Mouse (Mus musculus) left cerebral cortex, postnatal 25 days (tissue): ENCODE measurements around the gene Rapgef4. TPM values are rescaled to one million over a fixed set of nuclear protein-coding genes. Genes with fewer than 3 reads are reported as not detected.
A peak's percentile ranks its signal among the peaks of the same experiment; 100 is the strongest.

ENCODE experiments used
- DNase-seq, 2 experiments: peaks; one replicate each; pipeline ENCODE4 v3.0.0; 2022; ENCODE audit warnings: low spot score in 2 of 2, mixed read lengths in 1 of 2
- intact Hi-C: fragments of 180-260 bp; cut with DNase I; formaldehyde crosslinking; loops from one replicate; pipeline ENCODE4 v1.15.1; 2025
- total RNA-seq, 2 experiments: library from RNA; stranded (reverse); gene quantifications; 2 replicates each; pipeline ENCODE4 v1.2.3; 2021

Gene Rapgef4
- total RNA-seq, 2 experiments from 2014 or later = 372 to 386 TPM

GRCm38 (mm10) chr2:72158691-72159225 lies 177.7 kb downstream of the Rapgef4 start:
- intact Hi-C loops = no loop called here

GRCm38 (mm10) chr2:72159281-72159680 lies 178.2 kb downstream of the Rapgef4 start:
- DNase-seq = peak in 1 of 2 experiments; percentile 24
- intact Hi-C loops = no loop called here

More at GRCm38 (mm10) chr2:72158691-72159225, 177.7 kb downstream of the Rapgef4 start:
- no peak for DNase-seq

GRCm38 (mm10) chr2:72165136-72165854 lies 184.3 kb downstream of the Rapgef4 start:
- DNase-seq = no peak
- intact Hi-C loops = no loop called here

GRCm38 (mm10) chr2:72169451-72170100 lies 188.5 kb downstream of the Rapgef4 start:
- no peak for DNase-seq
- intact Hi-C loops = no loop called here

- no peak for DNase-seq
- intact Hi-C loops = no loop called here
These were observed 189.5 kb downstream of the Rapgef4 start for GRCm38 (mm10) chr2:72170546-72170945.

- no peak for DNase-seq
- intact Hi-C loops = no loop called here
These were observed 190.2 kb downstream of the Rapgef4 start for GRCm38 (mm10) chr2:72171204-72171603.

- intact Hi-C loops = no loop called here
- DNase-seq = no peak
These were observed 192.0 kb downstream of the Rapgef4 start for GRCm38 (mm10) chr2:72173010-72173409.

GRCm38 (mm10) chr2:72173844-72174243 lies 192.8 kb downstream of the Rapgef4 start:
- no peak for DNase-seq
- intact Hi-C loops = no loop called here

GRCm38 (mm10) chr2:72175536-72175935 lies 194.5 kb downstream of the Rapgef4 start:
- intact Hi-C loops = no loop called here
- DNase-seq = no peak

- DNase-seq = no peak
These were observed 194.9 kb downstream of the Rapgef4 start for GRCm38 (mm10) chr2:72175971-72176370.

GRCm38 (mm10) chr2:72177214-72178023 lies 196.4 kb downstream of the Rapgef4 start:
- no peak for DNase-seq
- intact Hi-C loops = no loop called here

More at GRCm38 (mm10) chr2:72175971-72176370, 194.9 kb downstream of the Rapgef4 start:
- intact Hi-C loops = no loop called here

GRCm38 (mm10) chr2:72178025-72178424 lies 197.0 kb downstream of the Rapgef4 start:
- no peak for DNase-seq
- intact Hi-C loops = no loop called here

- DNase-seq = no peak
These were observed 197.5 kb downstream of the Rapgef4 start for GRCm38 (mm10) chr2:72178515-72178914.

GRCm38 (mm10) chr2:72179600-72180301 lies 198.7 kb downstream of the Rapgef4 start:
- intact Hi-C loops = no loop called here
- no peak for DNase-seq

More at GRCm38 (mm10) chr2:72178515-72178914, 197.5 kb downstream of the Rapgef4 start:
- intact Hi-C loops = no loop called here

GRCm38 (mm10) chr2:72181443-72181842 lies 200.4 kb downstream of the Rapgef4 start:
- intact Hi-C loops = no loop called here
- no peak for DNase-seq

GRCm38 (mm10) chr2:72183751-72184150 lies 202.7 kb downstream of the Rapgef4 start:
- intact Hi-C loops = no loop called here
- DNase-seq = no peak

- intact Hi-C loops = no loop called here
- DNase-seq = no peak
These were observed 215.3 kb downstream of the Rapgef4 start for GRCm38 (mm10) chr2:72196190-72196965.

- intact Hi-C loops = no loop called here
- no peak for DNase-seq
These were observed 216.0 kb downstream of the Rapgef4 start for GRCm38 (mm10) chr2:72197026-72197425.

- DNase-seq = no peak
- intact Hi-C loops = no loop called here
These were observed 218.4 kb downstream of the Rapgef4 start for GRCm38 (mm10) chr2:72199451-72199850.
